Mouse (Mus musculus) midbrain, embryonic 16.5 days (tissue): Measurements from ENCODE around the gene Rtn3. TPM values are rescaled to one million over a fixed set of nuclear protein-coding genes. Genes with fewer than 3 reads are reported as not detected.
A peak's percentile ranks its signal among the peaks of the same experiment; 100 is the strongest.

Experiments
- ATAC-seq: fragments of 200-750 bp; cut with Nextera tagmentation; 2 replicates; pipeline ENCODE4 v1.8.0; 2017; ENCODE audit warnings: moderate TSS enrichment
- H3K27ac ChIP-seq: fragments of 300-500 bp; sonication (generic); 2 replicates; pipeline ENCODE4 v1.5.1; 2014; ENCODE audit warnings: mild to moderate bottlenecking, low read length, mixed read lengths
- H3K27me3 ChIP-seq: fragments of 300-500 bp; sonication (generic); 2 replicates; pipeline ENCODE4 v1.6.1; 2014; ENCODE audit warnings: low read depth, low read length, mixed read lengths; ENCODE audit not compliant: control insufficient read depth, insufficient read depth
- H3K36me3 ChIP-seq: fragments of 300-500 bp; sonication (generic); 2 replicates; pipeline ENCODE4 v1.6.1; 2014; ENCODE audit warnings: mild to moderate bottlenecking, low read length, moderate library complexity, mixed read lengths; ENCODE audit not compliant: control insufficient read depth, insufficient read depth
- H3K4me1 ChIP-seq: fragments of 300-500 bp; sonication (generic); 2 replicates; pipeline ENCODE4 v1.6.1; 2014; ENCODE audit warnings: mild to moderate bottlenecking, low read length, mixed read lengths; ENCODE audit not compliant: control insufficient read depth, insufficient read depth
- H3K4me2 ChIP-seq: fragments of 300-500 bp; sonication (generic); 2 replicates; pipeline ENCODE4 v1.6.1; 2014; ENCODE audit warnings: mild to moderate bottlenecking, low read length, mixed read lengths
- H3K4me3 ChIP-seq: fragments of 300-500 bp; sonication (generic); 2 replicates; pipeline ENCODE4 v1.5.1; 2014; ENCODE audit warnings: low read depth, mild to moderate bottlenecking, low read length, moderate library complexity, mixed read lengths
- H3K9ac ChIP-seq: fragments of 300-500 bp; sonication (generic); 2 replicates; pipeline ENCODE4 v1.6.1; 2014; ENCODE audit warnings: low read depth, low read length, mixed read lengths
- H3K9me3 ChIP-seq: fragments of 300-500 bp; sonication (generic); replicated peaks from 2 replicates; pipeline ENCODE4 v1.6.1; 2014; ENCODE audit warnings: mild to moderate bottlenecking, low read length, mixed read lengths; ENCODE audit not compliant: control insufficient read depth, poor library complexity, severe bottlenecking
- WGBS: fragments of 180-500 bp; shearing (Covaris S2); extraction: QIAGEN DNeasy Blood & Tissue Kit; methylation state at CpG from one replicate; pipeline ENCODE4 v1.1.7; 2014; 5-methylcytosine and 5-hydroxymethylcytosine counted together
- polyA plus RNA-seq: library from polyadenylated mRNA; unstranded; fragments of >200 nt; fragmentation: Nextera tagmentation; extraction: Ambion mirVana; gene quantifications from 2 replicates; pipeline ENCODE4 v1.2.1, GENCODE M21; 2015

Rtn3 gene
- polyA plus RNA-seq, 1 experiment from 2014 or later: 682 TPM

- H3K9ac ChIP-seq: peak overlapping the region; percentile 68
- no peaks in the 10 kb centered on the region for H3K27me3 ChIP-seq
- peak overlapping the region; percentile 36 for H3K4me3 ChIP-seq
- ATAC-seq: peak; percentile 11
- WGBS: 9% methylated on average over 43 of the region's 48 CpGs
- H3K4me1 ChIP-seq: peaks cover 62% of the 10 kb centered on the region
- H3K36me3 ChIP-seq: peaks cover 8% of the 10 kb centered on the region
- no peaks in the 10 kb centered on the region for H3K9me3 ChIP-seq
- H3K27ac ChIP-seq: peak overlapping the region; percentile 86
- H3K4me2 ChIP-seq: peak overlapping the region; percentile 58
These were observed 61.2 kb downstream of the Rtn3 start for GRCm38 (mm10) chr19:7421602-7422591.

DNA sequence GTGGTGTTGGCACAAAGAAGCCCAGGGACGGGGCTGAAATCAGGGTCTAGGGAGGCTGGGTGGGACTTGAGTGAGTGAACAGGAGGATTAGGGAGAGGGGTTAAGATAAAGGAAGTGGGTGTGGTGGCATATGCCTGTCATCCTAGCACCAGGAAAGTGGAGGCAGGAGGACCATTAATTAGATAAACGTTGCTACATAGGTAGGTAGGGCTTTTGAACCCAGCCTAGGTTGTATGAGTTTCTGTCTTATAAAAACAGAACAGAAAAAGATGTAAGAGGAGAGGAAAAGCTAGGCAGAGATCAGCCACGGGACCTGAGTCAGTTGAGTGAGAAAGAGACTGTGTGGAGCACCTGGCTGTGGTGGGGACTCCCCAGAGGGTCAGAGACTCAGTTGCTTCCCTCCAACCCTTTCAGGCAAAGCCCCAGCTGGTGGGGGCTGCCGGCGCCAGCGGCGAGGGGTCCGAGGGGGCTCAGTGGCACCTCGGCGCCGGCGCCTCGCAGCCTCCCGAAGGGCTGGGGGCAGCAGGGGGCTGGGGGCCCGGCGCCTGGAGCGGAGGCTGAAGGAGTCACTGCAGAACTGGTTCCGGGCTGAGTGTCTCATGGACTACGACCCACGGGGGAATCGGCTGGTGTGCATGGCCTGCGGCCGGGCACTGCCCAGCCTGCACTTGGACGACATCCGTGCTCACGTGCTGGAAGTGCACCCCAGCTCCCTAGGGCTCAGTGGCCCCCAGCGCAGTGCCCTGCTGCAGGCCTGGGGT, 62.1 kb downstream of the Rtn3 start:
- peaks cover 67% of the 10 kb centered on the region for H3K4me1 ChIP-seq
- H3K4me3 ChIP-seq: 0 out of 2 replicates have a peak overlapping the region, but pooled peaks have one; percentile 6

DNA sequence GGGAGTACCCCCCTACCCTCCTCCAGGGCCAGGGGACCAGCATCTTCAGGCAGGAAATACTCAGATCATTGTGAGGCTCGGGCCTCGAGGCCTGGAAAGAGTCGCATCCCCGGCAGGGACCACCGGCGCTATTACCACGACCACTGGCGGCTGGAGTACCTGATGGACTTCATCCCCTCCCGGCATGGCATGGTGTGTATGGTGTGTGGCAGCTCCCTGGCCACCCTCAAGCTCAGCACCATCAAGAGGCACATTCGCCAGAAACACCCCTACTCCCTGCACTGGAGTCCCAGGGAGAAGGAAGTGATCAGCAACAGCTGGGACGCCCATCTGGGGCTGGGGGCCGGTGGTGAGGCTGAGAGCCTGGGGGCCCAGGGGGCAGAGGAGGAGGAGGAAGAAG, 63.0 kb downstream of the Rtn3 start:
- Histone ChIP-seq H3K27ac (peak overlapping the region; percentile 100), H3K4me1 (peaks cover 72% of the 10 kb centered on the region), H3K9ac (peak overlapping the region; percentile 91), H3K36me3 (peaks cover 2% of the 10 kb centered on the region; the same call in 1 of the 2 replicates), H3K4me3 (peak overlapping the region; percentile 81; the same call in 1 of the 2 replicates), H3K4me2 (peak overlapping the region; percentile 56), H3K9me3 (no peaks in the 10 kb centered on the region), H3K27me3 (no peaks in the 10 kb centered on the region)
- WGBS: 39% methylated on average over 12 of the region's 12 CpGs
- no peak for ATAC-seq

More for the DNA sequence above, 62.1 kb downstream of the Rtn3 start:
- WGBS: 34% methylated on average over 27 of the region's 27 CpGs
- H3K4me2 ChIP-seq: peak overlapping the region; percentile 58; the same call in 1 of the 2 replicates
- no peaks in the 10 kb centered on the region for H3K27me3 ChIP-seq
- peak overlapping the region; percentile 86 for H3K27ac ChIP-seq
- no peak for ATAC-seq
- H3K9ac ChIP-seq: peak overlapping the region; percentile 68
- H3K9me3 ChIP-seq: no peaks in the 10 kb centered on the region
- peaks cover 4% of the 10 kb centered on the region; the same call in 1 of the 2 replicates for H3K36me3 ChIP-seq

DNA sequence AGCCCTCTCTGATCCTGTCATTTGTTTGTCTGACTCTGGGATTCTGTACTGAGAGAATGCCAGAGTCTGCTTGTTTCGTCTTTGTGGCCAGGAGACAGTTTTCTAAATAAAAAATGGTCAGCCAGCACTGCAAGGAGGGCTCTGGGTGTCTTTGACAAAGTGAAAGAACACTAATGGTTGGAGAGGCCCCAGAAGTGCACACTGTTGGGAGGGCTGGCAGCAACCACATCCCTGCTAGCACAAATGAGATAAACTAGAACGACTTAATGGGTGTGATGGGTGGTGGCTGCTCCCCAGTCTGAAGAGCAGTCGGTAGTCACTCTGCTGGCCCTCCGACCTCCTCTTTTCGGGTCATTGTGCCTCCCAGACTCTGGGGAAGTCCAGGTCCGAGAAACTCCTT, 63.9 kb downstream of the Rtn3 start:
- WGBS: 16% methylated on average over 6 of the region's 6 CpGs
- Histone ChIP-seq H3K4me1 (peaks cover 62% of the 10 kb centered on the region), H3K9ac (peak overlapping the region; percentile 91), H3K36me3 (no peaks in the 10 kb centered on the region; the same call in 1 of the 2 replicates), H3K4me3 (peak overlapping the region; percentile 81), H3K9me3 (no peaks in the 10 kb centered on the region), H3K4me2 (peak overlapping the region; percentile 56), H3K27ac (peak overlapping the region; percentile 100), H3K27me3 (no peaks in the 10 kb centered on the region)
- ATAC-seq: no peak

DNA sequence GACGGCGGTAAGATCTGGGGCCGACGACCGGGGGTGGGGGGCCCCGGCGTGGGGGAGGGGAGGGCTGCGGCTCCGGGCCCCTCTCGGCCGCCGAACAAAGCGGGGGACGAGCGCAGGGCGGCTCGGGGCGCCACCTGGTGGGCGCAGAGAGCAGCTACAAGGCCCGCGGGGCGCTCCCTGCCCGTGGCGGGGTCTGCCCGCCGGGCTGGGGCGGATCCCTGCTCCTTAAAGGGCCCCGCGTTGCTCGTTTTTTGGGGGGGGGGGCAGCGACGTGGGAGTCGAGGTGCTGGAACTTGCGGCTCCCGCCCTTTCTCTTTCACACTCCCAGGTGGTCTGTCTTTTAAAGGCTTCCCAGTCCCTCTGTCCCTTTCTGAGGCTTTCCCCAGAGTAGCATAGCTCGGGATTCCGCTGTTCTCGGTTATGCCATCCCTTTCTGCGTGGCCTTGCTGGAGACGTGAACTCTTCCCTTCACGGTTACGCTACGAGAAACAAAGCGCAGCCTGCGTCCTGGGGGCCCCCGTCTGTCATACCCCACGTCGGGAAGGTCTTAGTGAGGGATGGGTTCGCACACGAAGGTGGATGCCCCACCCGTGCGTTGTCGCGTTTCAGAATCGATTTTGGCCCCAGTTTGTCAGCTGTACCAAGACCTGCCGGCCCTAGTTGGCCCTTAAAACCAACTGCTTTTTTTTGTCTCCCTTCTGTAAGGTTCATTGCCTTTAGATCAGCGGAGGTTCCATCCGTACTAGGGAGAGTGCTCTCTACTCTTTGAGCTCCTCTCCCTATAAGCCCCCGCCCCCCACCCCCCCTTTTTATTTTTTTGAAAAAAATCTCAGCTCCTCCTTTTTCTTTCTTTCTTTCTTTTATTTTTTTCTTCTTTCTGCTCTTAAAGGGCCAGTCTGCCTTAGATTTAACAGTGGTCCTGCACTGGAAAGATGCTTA, 64.9 kb downstream of the Rtn3 start:
- ATAC-seq: peak; percentile 72
- no peaks in the 10 kb centered on the region for H3K9me3 ChIP-seq
- under 1% methylated on average over 49 of the region's 59 CpGs for WGBS

GRCm38 (mm10) chr19:7416834-7417735, 66.0 kb downstream of the Rtn3 start, which contains the start of gene 2700081O15Rik:
Gene 2700081O15Rik (plus strand): TSS chr19:7417625.
- peak; percentile 50 for ATAC-seq
- peaks cover 42% of the 10 kb centered on the region for H3K4me1 ChIP-seq
- H3K36me3 ChIP-seq: no peaks in the 10 kb centered on the region; the same call in 1 of the 2 replicates
- H3K4me2 ChIP-seq: peak within 1 kb of the TSS; percentile 88
- H3K9me3 ChIP-seq: no peaks in the 10 kb centered on the region
- peak within 1 kb of the TSS; percentile 81 for H3K4me3 ChIP-seq
- H3K27me3 ChIP-seq: no peaks in the 10 kb centered on the region
- peak within 1 kb of the TSS; percentile 100 for H3K27ac ChIP-seq
- under 1% methylated on average over 89 of the region's 107 CpGs for WGBS
- peak within 1 kb of the TSS; percentile 91 for H3K9ac ChIP-seq

More for the DNA sequence above, 64.9 kb downstream of the Rtn3 start:
- no peaks in the 10 kb centered on the region for H3K27me3 ChIP-seq
- peak overlapping the region; percentile 81 for H3K4me3 ChIP-seq
- H3K27ac ChIP-seq: peak overlapping the region; percentile 100
- no peaks in the 10 kb centered on the region; the same call in 1 of the 2 replicates for H3K36me3 ChIP-seq
- peak overlapping the region; percentile 91 for H3K9ac ChIP-seq
- H3K4me1 ChIP-seq: peaks cover 53% of the 10 kb centered on the region
- H3K4me2 ChIP-seq: peak overlapping the region; percentile 56

- H3K9me3 ChIP-seq: no peaks in the 10 kb centered on the region
- H3K4me1 ChIP-seq: peaks cover 33% of the 10 kb centered on the region
- H3K27me3 ChIP-seq: no peaks in the 10 kb centered on the region
- peak overlapping the region; percentile 81 for H3K4me3 ChIP-seq
- no peaks in the 10 kb centered on the region; the same call in 1 of the 2 replicates for H3K36me3 ChIP-seq
- H3K4me2 ChIP-seq: peak overlapping the region; percentile 88
- WGBS: 30% methylated on average over 22 of the region's 22 CpGs
- ATAC-seq: no peak
- peak overlapping the region; percentile 91 for H3K9ac ChIP-seq
- H3K27ac ChIP-seq: peak overlapping the region; percentile 100
These were observed 66.9 kb downstream of the Rtn3 start for GRCm38 (mm10) chr19:7415916-7416833.
